Mouse (Mus musculus) lung, postnatal 36 days (tissue): ENCODE data around the gene Bloc1s1.

Experiments used
- DNase-seq: peaks from one replicate; pipeline ENCODE4 v3.0.0; 2022; ENCODE audit warnings: mixed read lengths

Bloc1s1 gene

GRCm38 (mm10) chr10:128902409-128902988, 21.3 kb downstream of the Bloc1s1 start:
- no peak for DNase-seq

GRCm38 (mm10) chr10:128901409-128901808, 22.4 kb downstream of the Bloc1s1 start:
- DNase-seq, result no peak

- DNase-seq, result no peak
Observed at GRCm38 (mm10) chr10:128900698-128901097, 23.1 kb downstream of the Bloc1s1 start, which contains the start of gene Cd63. Gene Cd63, plus strand, starts transcription at chr10:128900989.

GRCm38 (mm10) chr10:128899759-128900490, 23.9 kb downstream of the Bloc1s1 start:
- DNase-seq, result no peak

- DNase-seq, result no peak
Observed at GRCm38 (mm10) chr10:128897501-128897900, 26.3 kb downstream of the Bloc1s1 start.

- DNase-seq, result no peak
Observed at GRCm38 (mm10) chr10:128896807-128897206, 27.0 kb downstream of the Bloc1s1 start.

- DNase-seq, result no peak
Observed at GRCm38 (mm10) chr10:128895952-128896693, 27.7 kb downstream of the Bloc1s1 start.

GRCm38 (mm10) chr10:128895437-128895836, 28.4 kb downstream of the Bloc1s1 start:
- peak; percentile 95 for DNase-seq

GRCm38 (mm10) chr10:128892246-128892645, 31.6 kb downstream of the Bloc1s1 start:
- no peak for DNase-seq

- peak; percentile 54 for DNase-seq
Observed at GRCm38 (mm10) chr10:128891296-128892094, 32.3 kb downstream of the Bloc1s1 start, which contains the start of gene Gdf11. Gene Gdf11, minus strand, starts transcription at chr10:128891718.

- DNase-seq, result no peak
Observed at GRCm38 (mm10) chr10:128890383-128891295, 33.2 kb downstream of the Bloc1s1 start.

- DNase-seq, result no peak
Observed at GRCm38 (mm10) chr10:128889846-128890245, 34.0 kb downstream of the Bloc1s1 start.

GRCm38 (mm10) chr10:128888941-128889827, 34.7 kb downstream of the Bloc1s1 start:
- DNase-seq, result no peak

GRCm38 (mm10) chr10:128882067-128882466, 41.8 kb downstream of the Bloc1s1 start:
- no peak for DNase-seq

GRCm38 (mm10) chr10:128878811-128879210, 45.0 kb downstream of the Bloc1s1 start:
- no peak for DNase-seq

GRCm38 (mm10) chr10:128878291-128878690, 45.5 kb downstream of the Bloc1s1 start:
- DNase-seq, result peak; percentile 38

- DNase-seq, result no peak
Observed at GRCm38 (mm10) chr10:128870341-128870740, 53.5 kb downstream of the Bloc1s1 start.
